Mouse (Mus musculus): ENCODE results near the gene Ahsa1.
"Not testable (repeated sequence)": the region's sequence is repeated elsewhere in the genome, so short reads cannot be mapped to it uniquely, and the experiment has no call there.

Ahsa1 gene

DNA sequence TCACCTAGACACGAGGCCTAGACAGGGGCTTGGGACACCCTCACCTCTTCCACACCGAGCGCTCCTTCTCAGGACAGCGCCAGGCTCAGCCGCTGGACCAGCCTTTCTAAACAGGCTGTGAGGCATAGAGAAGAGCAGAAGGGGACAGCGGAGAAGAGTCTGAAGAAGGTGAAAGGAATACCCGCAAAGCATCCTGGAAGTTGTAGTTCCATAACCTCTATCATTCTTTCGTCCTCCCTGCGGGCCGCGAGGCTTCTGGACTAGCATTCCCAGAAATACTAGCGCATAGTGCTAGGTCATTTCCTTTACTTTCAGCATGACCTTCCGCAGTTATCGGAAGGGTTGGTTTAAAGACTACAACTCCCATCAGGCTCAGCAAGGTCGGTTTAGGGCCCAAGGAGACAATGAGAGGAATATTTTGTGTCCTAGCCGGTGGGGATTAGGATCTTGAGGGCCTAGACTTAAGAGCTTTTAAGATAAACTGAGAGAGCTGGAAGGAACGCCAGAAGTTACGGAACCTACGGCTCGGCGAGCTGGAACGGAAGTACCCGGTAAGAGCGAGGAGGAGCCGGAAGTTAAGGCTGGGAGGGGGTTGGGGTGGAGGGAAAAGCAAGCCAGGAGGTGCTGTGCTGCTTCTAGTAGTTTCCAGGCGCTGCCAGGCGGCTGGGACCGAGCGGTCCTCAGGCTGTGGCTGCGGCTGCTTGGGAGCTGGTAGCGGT, at the start of gene Ahsa1, which contains the start of gene Vipas39:
Gene Ahsa1, plus strand, starts transcription at position 372 of the 719 bp plus-strand sequence.
Gene Vipas39, minus strand, starts transcription at position 149 of the 719 bp plus-strand sequence.
- in situ Hi-C loops (cut with MboI, MseI), result loop anchor here (10.0 kb wide), 1 partner anchor 121 kb away; the partner anchor contains the start of genes Gstz1 and Pomt2

DNA sequence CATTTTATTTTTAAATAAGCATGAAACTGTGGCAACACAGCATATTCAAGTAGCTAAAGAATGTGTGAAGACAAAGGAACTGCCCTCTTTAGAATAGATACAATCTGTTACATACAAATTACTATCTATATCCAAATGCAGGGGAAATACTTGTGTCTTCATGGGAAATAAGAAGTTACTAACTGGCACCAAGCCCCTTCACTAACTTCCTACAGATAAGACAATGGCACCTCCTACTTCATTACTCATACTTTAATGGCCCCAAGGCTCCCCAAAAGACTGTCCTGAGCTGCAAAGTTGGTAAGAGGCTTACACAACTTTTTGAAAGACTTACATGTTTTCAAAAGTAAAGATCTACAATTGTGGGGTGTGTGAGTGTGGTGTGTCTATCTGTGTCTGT, 48.7 kb upstream of the Ahsa1 start:
- in situ Hi-C loops (cut with MboI, MseI), result no loop called here

DNA sequence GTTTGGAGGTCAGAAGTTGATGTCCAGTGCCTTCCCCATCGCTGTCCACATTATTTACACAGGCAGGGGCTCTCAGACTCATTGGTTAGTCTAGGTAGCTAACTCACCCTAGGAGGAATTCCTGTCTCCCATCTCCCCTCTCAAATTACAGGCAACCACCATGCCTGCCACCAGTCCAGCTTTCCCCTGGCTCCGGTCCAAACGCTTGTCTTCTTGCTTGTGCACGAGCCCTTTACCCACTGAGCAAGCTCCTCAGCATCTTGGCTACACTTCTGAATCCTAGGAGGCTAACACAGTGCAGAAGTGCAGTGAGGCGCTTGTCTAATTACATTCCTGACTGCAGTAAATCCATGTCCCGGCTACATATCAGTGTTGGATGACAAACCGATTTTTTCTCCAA, 46.9 kb upstream of the Ahsa1 start:
- in situ Hi-C loops (cut with MboI, MseI), result no loop called here

DNA sequence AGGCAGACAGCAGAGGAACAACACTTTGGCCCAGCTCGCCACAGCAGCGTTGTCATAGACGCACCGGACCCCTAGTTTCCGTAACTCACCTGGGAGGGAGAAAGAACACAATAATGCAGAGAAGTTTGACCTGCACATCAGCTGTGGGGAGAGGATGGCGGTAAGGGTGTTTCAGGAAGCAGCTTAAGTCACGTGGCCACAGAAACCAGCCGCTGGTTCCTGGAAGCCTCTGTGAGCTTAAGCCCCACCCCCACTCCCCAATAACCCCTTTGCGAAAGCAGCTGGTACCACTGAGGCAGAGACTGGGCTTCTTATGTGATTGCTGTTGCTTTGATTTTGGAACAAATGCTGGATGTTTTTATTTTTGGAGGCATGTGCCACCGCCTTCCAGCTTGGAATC, 41.3 kb upstream of the Ahsa1 start:
- in situ Hi-C loops (cut with MboI, MseI), result no loop called here

DNA sequence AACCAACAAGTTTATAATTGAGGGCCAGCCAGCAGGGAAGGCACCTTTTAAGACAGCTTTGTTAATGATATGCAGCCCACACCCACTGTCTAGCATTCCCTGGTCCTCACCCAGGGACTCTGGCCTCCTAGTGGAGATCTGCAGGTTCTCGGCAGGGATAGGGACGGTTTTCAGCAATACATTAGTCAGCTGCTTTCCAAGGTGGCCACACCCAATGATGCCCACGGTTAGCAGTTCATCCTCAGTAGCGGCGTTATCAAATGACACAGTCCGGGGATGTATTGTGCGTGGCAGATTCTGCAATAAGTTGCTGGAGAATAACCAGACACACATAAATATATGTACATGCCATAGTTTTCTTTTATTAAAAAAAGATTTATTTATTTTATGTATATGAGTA, 39.5 kb upstream of the Ahsa1 start:
- in situ Hi-C loops (cut with MboI, MseI), result no loop called here

DNA sequence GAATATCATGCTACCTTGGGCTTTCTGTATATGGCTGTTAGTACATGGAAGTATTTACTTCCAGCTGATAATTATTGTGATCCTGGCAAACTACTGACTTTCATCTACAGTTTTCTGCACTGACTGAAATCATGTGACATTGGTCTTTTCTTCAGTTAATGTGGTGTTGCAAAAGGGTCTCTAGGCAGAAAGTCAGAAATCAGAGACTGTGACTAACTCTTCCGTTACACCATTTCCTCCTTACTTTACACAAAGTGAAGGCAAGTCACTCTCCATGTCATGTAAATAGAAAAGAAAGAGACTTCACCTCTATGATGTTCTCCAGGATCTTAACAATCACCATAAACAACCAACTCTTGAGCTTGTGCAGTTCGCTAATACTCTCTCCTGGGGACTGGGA, 36.6 kb upstream of the Ahsa1 start:
- in situ Hi-C loops (cut with MboI, MseI), result no loop called here

DNA sequence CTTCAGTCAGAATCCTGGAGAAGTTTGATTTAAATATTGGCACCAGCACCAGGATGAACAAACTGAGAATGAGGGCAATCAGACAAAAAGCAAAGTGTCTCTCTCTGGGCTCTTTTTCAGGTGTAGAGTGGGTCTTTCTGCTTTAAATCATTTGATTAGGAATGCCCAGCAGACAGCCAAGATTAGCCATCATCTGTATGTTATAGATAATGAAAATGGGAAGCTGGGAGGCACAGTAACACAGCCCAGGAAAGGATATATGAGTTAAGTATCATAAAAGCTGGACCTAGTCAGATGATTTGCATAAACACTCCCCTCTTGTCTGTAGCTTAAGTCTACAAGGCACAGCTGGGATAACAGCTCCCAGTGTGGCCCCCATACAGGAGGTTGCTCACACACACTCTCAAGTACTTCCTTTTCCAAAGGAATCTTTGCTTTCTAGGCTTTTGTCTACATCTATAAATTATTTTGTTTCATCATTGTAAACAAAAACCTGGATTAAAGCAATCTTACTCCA, 35.8 kb upstream of the Ahsa1 start:
- in situ Hi-C loops (cut with MboI, MseI), result no loop called here

DNA sequence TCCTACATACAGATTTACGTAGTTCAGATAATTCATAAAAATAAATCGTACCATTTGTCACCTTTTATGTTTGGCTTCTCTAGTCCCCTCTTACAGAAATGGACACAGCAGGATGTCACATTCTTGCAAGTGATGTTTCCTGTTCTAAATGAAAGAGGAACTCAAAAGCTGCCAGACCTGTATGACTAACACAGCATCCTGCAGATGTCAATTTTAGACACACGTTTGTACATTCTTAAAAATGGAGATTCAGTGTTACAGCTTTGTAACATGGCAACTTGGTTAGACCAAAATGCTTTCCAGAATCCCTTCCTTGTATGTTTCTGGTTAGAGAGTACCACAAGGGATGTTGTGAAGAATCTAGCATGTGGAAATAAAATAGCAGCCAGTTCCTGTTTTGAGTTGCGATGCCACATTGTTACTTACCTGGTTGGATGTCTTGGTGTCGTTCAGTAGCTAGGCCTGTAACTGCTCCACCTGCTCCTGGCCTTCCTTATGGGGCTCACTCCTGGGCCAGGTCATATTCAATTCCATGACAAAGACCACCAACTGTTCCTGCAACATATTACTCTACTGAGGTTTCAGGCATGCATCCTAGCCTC, 29.3 kb upstream of the Ahsa1 start:
- in situ Hi-C loops (cut with MboI, MseI), result no loop called here

DNA sequence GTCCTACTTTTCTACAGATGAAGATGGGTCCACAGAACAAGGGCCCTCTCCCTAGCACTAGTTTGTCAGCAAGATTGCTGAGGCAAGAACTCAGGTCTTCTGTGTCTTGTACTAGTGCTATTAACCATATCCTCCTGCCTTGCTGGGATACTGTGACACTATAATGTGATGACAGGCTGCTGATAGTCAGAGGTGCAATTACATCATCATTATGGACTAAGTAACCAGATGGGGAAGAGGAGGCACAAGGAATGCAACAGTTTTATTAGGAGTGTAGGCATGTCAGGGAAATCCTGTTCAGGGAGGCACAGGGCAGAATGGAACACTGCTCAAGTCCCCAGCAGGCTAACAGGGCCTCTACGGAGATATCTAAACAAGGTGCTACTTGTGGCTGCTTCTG, 27.6 kb upstream of the Ahsa1 start, which contains the start of gene Noxred1:
Gene Noxred1, minus strand, starts transcription at position 101 of the 400 bp plus-strand sequence.
- in situ Hi-C loops (cut with MboI, MseI), result no loop called here

DNA sequence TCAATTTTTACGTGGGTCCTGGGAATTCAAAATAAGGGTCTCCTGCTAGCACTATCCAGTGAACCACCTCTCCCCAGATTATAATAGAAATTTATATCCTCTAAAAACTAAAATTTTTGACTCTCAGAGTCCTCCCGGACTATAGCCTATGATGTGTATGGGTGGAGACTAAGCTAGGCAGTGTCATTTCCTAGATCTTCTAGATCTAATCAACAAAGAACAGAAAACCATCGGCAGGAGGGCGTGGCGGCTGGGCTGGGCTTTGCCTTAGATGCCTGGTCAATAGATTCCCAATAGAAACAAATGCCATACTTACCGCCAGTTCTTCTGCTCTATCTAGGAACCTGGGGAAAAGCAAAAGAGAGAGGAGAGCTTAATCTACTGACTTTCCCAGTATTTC, 16.1 kb upstream of the Ahsa1 start:
- in situ Hi-C loops (cut with MboI, MseI), result no loop called here

DNA sequence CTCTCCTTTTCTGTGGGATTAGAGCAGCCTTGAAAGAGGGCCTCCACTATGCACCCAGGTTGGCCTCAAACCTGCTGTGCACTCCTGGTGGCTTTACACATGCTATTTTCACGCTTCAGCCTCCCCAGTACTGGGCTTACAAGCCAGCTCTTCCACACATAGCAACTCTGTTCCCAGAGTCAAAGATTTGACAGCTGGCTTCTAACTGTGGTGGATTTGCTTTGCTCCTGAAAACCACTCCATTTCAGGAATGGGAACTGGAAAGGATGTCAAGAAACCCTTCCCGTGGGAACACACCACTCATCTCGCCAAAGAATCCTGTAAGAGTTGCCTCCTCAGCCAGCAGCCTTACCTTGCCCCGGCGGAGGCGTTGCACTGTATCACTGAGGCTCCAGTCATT, 12.4 kb upstream of the Ahsa1 start:
- in situ Hi-C loops (cut with MboI, MseI), result no loop called here

DNA sequence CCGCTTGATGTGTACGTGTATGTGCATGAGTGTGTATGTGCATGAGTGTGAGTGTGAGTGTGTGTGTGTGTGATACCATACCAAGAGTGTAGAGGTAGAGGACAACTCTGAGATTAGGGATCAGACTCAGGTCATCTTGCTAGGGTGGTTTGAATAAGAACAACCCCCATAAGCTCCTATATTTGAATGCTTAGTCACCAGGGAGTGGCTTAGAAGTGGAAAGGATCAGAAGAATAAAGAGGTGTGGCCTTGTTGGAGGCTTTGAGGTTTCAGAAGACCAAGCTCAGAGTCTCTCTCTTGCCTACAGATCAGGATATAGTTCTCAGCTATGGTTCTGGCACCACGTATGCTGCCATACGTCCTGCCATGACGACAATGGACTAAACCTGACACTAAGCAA, 9.7 kb upstream of the Ahsa1 start:
- in situ Hi-C loops (cut with MboI, MseI), result no loop called here

DNA sequence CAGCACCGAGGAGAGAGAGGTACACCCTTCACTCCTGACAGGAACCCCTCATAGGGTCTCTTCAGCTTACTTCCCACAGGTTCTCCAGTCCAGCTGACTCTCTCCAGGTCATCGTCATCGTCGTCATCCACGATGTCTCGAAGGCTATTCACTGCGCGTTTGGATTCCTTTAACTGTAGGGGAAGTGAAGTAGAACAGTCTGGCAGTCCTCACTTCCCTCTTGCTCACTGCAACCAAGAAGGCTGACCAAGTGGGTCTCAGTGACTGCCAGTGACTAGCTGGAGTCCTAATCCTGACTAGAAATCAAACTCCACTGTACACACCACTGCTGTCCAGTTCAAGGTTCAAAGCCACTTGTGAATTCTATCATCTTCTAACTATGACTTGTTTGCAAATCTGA, 5.7 kb upstream of the Ahsa1 start:
- in situ Hi-C loops (cut with MboI, MseI), result loop anchor here (5.0 to 10.0 kb wide), 2 partner anchors 63 to 116 kb away; partner anchors contain the start of genes Gstz1, Pomt2 and Samd15

DNA sequence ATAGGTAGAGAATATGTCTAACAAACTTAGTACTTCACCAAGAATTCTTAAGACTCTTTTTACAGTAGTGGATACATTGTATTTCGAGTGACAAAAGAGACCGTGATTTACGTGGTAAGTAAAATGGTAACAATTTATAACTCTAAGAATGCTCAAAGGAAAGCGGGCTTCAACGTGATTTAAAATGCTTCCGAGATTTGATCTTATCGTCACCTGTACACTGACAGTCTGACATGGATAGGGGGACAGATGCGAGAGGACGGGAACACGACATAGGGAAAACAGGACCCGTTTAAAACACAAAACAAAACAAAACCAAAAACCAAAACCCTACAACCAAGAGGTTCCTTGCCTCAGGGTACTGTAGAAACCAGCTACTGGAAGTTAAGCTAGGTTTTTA, 835 bp upstream of the Ahsa1 start:
- in situ Hi-C loops (cut with MboI, MseI), result loop anchor here (10.0 kb wide), 1 partner anchor 121 kb away; the partner anchor contains the start of genes Gstz1 and Pomt2

DNA sequence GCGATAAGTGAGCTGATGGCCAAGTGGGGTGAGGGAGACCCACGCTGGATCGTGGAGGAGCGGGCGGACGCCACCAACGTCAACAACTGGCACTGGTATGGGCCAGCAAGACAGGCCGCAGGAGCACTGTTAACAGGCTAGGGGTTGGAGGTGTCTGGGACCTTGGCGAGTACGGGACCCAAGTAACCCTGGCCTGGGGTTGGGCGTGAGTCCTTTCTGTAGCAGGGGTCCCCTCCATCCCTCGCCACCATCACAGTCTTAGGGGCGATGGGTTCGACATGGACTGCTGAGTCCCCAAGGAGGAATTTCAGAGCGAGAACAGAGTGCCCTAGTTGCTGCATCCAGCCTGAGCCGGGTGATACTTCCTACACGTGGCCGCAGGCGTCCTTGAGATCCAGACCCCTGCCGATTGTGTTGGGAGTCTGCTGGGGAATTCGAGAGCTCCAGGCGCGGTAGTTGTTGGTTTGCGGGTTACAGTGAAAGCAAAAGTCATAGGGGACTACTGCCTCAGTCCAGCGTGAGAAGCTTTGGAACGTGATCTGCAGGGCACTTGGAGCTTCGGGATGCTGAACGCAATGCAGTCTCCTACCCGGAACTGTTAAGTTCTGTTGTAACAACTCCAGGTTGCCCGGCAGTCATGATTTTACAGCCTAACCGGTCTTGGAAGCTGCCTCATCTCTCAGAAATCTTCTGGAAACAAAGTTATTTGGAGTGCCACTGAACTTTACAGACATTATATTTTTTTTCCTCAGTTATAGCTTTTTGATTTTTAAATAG, 736 bp downstream of the Ahsa1 start:
- in situ Hi-C loops (cut with MboI, MseI), result loop anchor here (10.0 kb wide), 1 partner anchor 122 kb away; the partner anchor contains the start of genes Gstz1 and Pomt2

DNA sequence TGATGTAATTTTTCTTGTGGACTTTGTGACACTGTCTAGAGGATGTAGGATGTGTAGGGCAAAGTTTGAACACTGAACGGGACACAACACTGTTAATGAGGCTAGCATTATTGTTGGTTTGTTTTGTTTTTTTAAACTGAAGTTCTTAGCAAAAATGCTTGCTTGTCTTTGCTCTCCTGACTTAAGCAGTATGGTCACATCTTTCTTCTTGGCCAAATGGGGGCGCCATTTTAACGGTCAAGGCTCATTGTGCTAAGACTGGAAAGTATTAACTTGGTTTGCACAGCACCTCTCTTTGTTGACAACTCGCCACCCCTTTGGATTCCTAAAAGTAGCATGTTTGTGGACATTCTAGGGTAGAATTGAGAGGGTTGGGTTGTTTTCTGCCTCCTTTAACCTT, 1.4 kb downstream of the Ahsa1 start:
- in situ Hi-C loops (cut with MboI, MseI), result loop anchor here (10.0 kb wide), 1 partner anchor 123 kb away; the partner anchor contains the start of genes Gstz1 and Pomt2

DNA sequence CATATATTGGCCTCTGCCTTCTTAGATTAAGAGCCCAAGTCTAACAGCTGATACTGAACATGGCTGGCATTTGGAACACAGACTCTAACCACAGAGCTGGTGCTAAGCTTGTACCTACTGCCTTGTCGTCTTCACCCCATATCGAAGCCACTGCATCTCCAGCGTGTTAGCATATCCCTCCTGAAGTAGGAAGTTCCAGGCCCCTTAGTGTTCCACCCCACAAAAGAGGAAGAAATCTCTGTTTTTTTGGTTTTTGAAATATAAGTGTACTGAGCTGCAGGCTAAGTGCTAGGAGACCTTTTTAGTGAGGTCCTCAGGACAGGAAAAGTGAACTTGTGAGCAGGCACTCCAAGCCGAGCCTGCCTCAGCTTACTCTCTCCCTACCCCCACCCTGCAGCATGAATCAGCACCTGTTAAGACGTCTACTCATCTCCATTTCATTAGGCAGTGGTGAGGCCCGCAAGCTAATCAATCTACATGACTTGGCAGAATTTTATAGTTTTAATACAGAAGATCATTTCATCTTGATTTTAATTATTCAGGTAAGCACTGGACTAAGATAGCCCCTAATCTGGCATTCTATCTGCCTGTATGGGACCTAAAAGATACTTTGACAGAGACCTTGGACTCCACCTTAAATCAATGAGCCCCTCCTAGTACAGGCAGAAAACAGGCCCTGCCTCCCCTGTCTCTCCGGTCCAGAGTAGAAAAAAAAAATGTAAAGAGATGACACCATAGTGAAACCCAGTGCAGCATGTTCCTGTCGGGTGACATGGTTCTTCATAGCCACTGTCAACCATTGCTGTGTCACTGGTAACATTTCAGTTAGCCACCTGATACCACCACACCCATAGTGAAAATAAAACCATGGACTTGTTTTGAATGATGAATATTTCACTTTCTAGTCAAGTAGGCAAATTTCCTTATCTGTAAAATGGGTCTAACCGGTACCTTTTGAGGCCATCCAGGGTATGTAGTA, 8.9 kb downstream of the Ahsa1 start:
- in situ Hi-C loops (cut with MboI, MseI), result no loop called here

DNA sequence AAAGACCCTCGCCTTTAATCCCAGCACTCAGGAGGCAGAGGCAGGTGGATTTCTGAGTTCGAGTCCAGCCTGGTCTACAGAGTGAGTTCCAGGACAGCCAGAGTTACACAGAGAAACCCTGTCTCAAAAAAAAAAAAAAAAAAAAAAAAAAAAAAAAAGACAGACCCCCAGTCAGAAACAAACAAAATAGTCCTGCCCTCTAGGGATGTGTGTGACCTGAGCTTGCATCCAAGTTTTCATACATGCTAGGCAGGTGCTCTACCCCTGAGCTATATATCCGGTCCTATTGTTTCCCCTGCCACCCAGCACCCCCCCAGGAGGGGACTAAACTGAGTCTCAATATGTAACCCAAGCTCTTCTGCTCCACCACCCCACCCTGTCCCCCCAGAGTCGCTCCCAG, 11.0 kb downstream of the Ahsa1 start:
- in situ Hi-C loops (cut with MboI, MseI), result not testable (repeated sequence)

DNA sequence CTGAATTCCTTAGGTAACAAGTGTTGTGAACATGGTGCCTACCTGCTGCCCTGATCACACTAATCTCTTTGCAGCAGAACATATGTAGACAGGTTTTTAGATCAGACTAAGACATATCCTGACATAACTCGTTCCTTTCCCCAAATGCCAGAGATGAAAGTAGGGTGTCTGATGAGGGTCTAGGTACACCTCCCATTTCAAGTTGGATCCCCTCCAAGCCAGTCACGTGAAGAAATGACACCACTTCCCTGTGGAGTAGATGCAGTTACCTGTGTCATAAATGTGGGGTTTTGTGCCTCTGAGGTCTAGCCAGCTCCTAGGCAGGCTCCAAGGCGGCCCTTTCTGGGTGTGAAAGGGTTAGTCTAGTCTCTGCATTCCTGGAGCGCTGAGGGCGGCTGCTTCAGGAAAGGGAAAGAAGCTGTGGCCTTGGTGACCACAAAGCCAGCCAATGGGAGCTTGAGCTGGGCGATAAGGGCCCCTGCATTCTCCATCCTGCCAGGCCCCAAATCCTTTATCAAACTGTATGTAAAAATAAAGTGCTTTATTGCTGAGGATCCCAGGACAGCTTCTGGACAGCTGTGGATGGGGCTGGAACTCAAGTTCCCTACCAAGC, 11.9 kb downstream of the Ahsa1 start:
- in situ Hi-C loops (cut with MboI, MseI), result no loop called here

DNA sequence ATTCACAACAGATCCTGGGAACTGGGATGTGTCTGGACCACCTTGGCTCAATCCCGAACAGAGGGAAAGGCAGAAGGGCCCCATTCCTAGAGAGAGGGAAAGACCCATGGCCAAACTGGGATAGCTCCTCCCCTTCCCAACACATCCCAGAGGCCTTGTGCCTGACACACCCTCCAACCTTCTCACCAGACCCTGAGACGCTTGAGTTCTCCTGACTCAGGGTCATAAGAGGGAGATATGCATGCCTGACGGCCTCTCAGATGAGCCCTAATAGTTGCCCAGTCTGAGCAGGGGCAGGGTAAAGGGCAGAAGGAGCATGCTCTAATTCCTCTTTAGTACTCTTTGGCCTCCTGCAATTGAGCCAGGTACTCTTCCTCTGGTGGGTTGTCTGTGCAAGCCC, 13.1 kb downstream of the Ahsa1 start:
- in situ Hi-C loops (cut with MboI, MseI), result no loop called here

Data from T-helper 1 cell (primary cell).